Mouse (Mus musculus) myocyte (in vitro differentiated cells): ENCODE measurements around the gene Tmem233. TPM values are rescaled to one million over a fixed set of nuclear protein-coding genes. Genes with fewer than 3 reads are reported as not detected.

Experiments used
- H3K27me3 ChIP-seq: one replicate; pipeline ENCODE4 v1.6.1; 2011; ENCODE audit not compliant: control insufficient read depth, insufficient read depth, insufficient read length
- H3K36me3 ChIP-seq: one replicate; pipeline ENCODE4 v1.6.1; 2011; ENCODE audit not compliant: control insufficient read depth, insufficient read depth
- H3K4me2 ChIP-seq: one replicate; pipeline ENCODE4 v1.6.1; 2011; ENCODE audit warnings: low read depth, control low read depth
- H3K4me3 ChIP-seq: one replicate; pipeline ENCODE4 v1.5.1; 2011; ENCODE audit warnings: mild to moderate bottlenecking, control low read depth, moderate library complexity
- H3K79me2 ChIP-seq: one replicate; pipeline ENCODE4 v1.6.1; 2011; ENCODE audit not compliant: control insufficient read depth, insufficient read depth
- H3ac ChIP-seq: one replicate; pipeline ENCODE4 v1.6.1; 2011; ENCODE audit not compliant: control insufficient read depth, insufficient read length
- CEBPB ChIP-seq: IDR thresholded peaks from 2 replicates; pipeline ENCODE4 v1.6.1; 2011; ENCODE audit warnings: mild to moderate bottlenecking, moderate library complexity; ENCODE audit not compliant: poor library complexity, insufficient read depth, severe bottlenecking
- E2F4 ChIP-seq: IDR thresholded peaks from one replicate; pipeline ENCODE4 v1.6.1; 2011; ENCODE audit warnings: mild to moderate bottlenecking, control low read depth, moderate library complexity; ENCODE audit not compliant: insufficient read depth
- MAX ChIP-seq: IDR thresholded peaks from one replicate; pipeline ENCODE4 v1.6.1; 2011; ENCODE audit warnings: low read depth, mild to moderate bottlenecking, control low read depth
- MYOD1 ChIP-seq, 3 experiments: IDR thresholded peaks; one replicate each; pipeline ENCODE4 v1.6.1; 2011; ENCODE audit warnings: control low read depth in 2 of 3, low read depth in 2 of 3, mild to moderate bottlenecking in 2 of 3, moderate library complexity in 1 of 3; ENCODE audit not compliant: insufficient read length in 2 of 3, control insufficient read depth in 1 of 3
- MYOG ChIP-seq, 3 experiments: IDR thresholded peaks; one replicate each; pipeline ENCODE4 v1.6.1; 2011; ENCODE audit warnings: control low read depth in 2 of 3, low read depth in 2 of 3, mild to moderate bottlenecking in 2 of 3; ENCODE audit not compliant: insufficient read length in 2 of 3, control insufficient read depth in 1 of 3, insufficient read depth in 1 of 3
- POLR2A ChIP-seq: IDR thresholded peaks from one replicate; pipeline ENCODE4 v1.6.1; 2011; ENCODE audit warnings: low read depth, mild to moderate bottlenecking, control low read depth, moderate library complexity; ENCODE audit not compliant: insufficient read length
- POLR2AphosphoS2 ChIP-seq: IDR thresholded peaks from one replicate; pipeline ENCODE4 v1.6.1; 2011; ENCODE audit warnings: low read depth, control low read depth; ENCODE audit not compliant: insufficient read length
- REST ChIP-seq: IDR thresholded peaks from one replicate; pipeline ENCODE4 v1.6.1; 2011; ENCODE audit warnings: mild to moderate bottlenecking, control low read depth, moderate library complexity; ENCODE audit not compliant: insufficient read depth, insufficient read length
- SRF ChIP-seq: IDR thresholded peaks from one replicate; pipeline ENCODE4 v1.6.1; 2011; ENCODE audit warnings: low read depth; ENCODE audit not compliant: control insufficient read depth, insufficient read length
- TCF12 ChIP-seq: IDR thresholded peaks from one replicate; pipeline ENCODE4 v1.6.1; 2011; ENCODE audit warnings: mild to moderate bottlenecking, control low read depth; ENCODE audit not compliant: poor library complexity, insufficient read depth, severe bottlenecking
- TCF3 ChIP-seq: IDR thresholded peaks from one replicate; pipeline ENCODE4 v1.6.1; 2011; ENCODE audit warnings: low read depth, control low read depth; ENCODE audit not compliant: insufficient read length
- USF1 ChIP-seq: IDR thresholded peaks from one replicate; pipeline ENCODE4 v1.6.1; 2011; ENCODE audit warnings: low read depth, mild to moderate bottlenecking, control low read depth, moderate library complexity
- polyA plus RNA-seq: library from polyadenylated mRNA; unstranded; fragments of >200 nt; fragmentation: generic; extraction: Trizol; gene quantifications from one replicate; pipeline ENCODE4 v1.2.1, GENCODE M21; 2012; ENCODE audit warnings: missing spikeins

Gene Tmem233
- polyA plus RNA-seq, 1 experiment = 0.04 TPM

- Histone ChIP-seq H3K4me2 (no peak overlapping the region), H3K27me3 (peaks cover 25% of the 10 kb centered on the region), H3ac (no peak overlapping the region), H3K79me2 (no peaks in the 10 kb centered on the region), H3K4me3 (no peak overlapping the region), H3K36me3 (no peaks in the 10 kb centered on the region)
- TF ChIP-seq MAX (no peak), SRF (no peak), E2F4 (no peak), POLR2AphosphoS2 (no peak), TCF3 (no peak), CEBPB (no peak), TCF12 (no peak), REST (no peak), USF1 (no peak), MYOD1 (IDR thresholded peaks at IDR 0.05; ENCODE audit: control insufficient read depth in 1 of 3, insufficient read length in 2 of 3, low read depth in 2 of 3) (no peak), POLR2A (no peak), MYOG (IDR thresholded peaks at IDR 0.05; ENCODE audit: control insufficient read depth in 1 of 3, insufficient read depth in 1 of 3, insufficient read length in 2 of 3, low read depth in 2 of 3) (no peak)
Measured at GRCm38 (mm10) chr5:116045581-116045980, 37.5 kb downstream of the Tmem233 start.

- Histone ChIP-seq H3K79me2 (no peaks in the 10 kb centered on the region), H3K27me3 (peaks cover 27% of the 10 kb centered on the region), H3K4me2 (no peak overlapping the region), H3K36me3 (no peaks in the 10 kb centered on the region), H3K4me3 (no peak overlapping the region), H3ac (no peak overlapping the region)
- TF ChIP-seq REST = no peak
- TF ChIP-seq E2F4 = no peak
Measured at GRCm38 (mm10) chr5:116042241-116042640, 40.8 kb downstream of the Tmem233 start.

GRCm38 (mm10) chr5:116039706-116040105 lies 43.3 kb downstream of the Tmem233 start:
- Histone ChIP-seq H3K4me3 (no peak overlapping the region), H3K79me2 (no peaks in the 10 kb centered on the region), H3K4me2 (peak overlapping the region; percentile 34), H3K27me3 (peaks cover 15% of the 10 kb centered on the region), H3K36me3 (no peaks in the 10 kb centered on the region), H3ac (no peak overlapping the region)
- TF ChIP-seq POLR2AphosphoS2 (no peak), REST (no peak), MYOD1 (IDR thresholded peaks at IDR 0.05; ENCODE audit: control insufficient read depth in 1 of 3, insufficient read length in 2 of 3, low read depth in 2 of 3) (no peak), POLR2A (no peak), MAX (no peak), SRF (no peak), CEBPB (no peak), USF1 (no peak), TCF12 (no peak)

GRCm38 (mm10) chr5:116037731-116038130 lies 45.3 kb downstream of the Tmem233 start:
- H3ac ChIP-seq = no peak overlapping the region
- TF ChIP-seq E2F4 = no peak
- H3K79me2 ChIP-seq = no peaks in the 10 kb centered on the region
- no peaks in the 10 kb centered on the region for H3K36me3 ChIP-seq
- H3K4me2 ChIP-seq = no peak overlapping the region
- H3K4me3 ChIP-seq = no peak overlapping the region
- H3K27me3 ChIP-seq = peaks cover 14% of the 10 kb centered on the region

GRCm38 (mm10) chr5:116036465-116036864 lies 46.6 kb downstream of the Tmem233 start:
- TF ChIP-seq MYOD1 (IDR thresholded peaks at IDR 0.05; ENCODE audit: control insufficient read depth in 1 of 3, insufficient read length in 2 of 3, low read depth in 2 of 3) (peak; percentile 85 to 97 (median 96)), MAX (no peak), CEBPB (no peak), MYOG (IDR thresholded peaks at IDR 0.05; ENCODE audit: control insufficient read depth in 1 of 3, insufficient read depth in 1 of 3, insufficient read length in 2 of 3, low read depth in 2 of 3) (peak; percentile 28 to 81 (median 77)), TCF12 (peak; percentile 66), POLR2A (peak; percentile 43)
- Histone ChIP-seq H3K36me3 (no peaks in the 10 kb centered on the region), H3K4me3 (no peak overlapping the region), H3K4me2 (peak overlapping the region; percentile 75), H3ac (no peak overlapping the region), H3K79me2 (no peaks in the 10 kb centered on the region), H3K27me3 (peaks cover 5% of the 10 kb centered on the region)

GRCm38 (mm10) chr5:116031190-116031577 lies 51.9 kb downstream of the Tmem233 start:
- no peak overlapping the region for H3K4me3 ChIP-seq
- H3K36me3 ChIP-seq = no peaks in the 10 kb centered on the region
- H3K27me3 ChIP-seq = no peaks in the 10 kb centered on the region
- H3K79me2 ChIP-seq = no peaks in the 10 kb centered on the region
- no peak overlapping the region for H3ac ChIP-seq
- H3K4me2 ChIP-seq = peak overlapping the region; percentile 40
- TF ChIP-seq USF1 (no peak), MAX (no peak), TCF3 (no peak), MYOD1 (IDR thresholded peaks at IDR 0.05; ENCODE audit: control insufficient read depth in 1 of 3, insufficient read length in 2 of 3, low read depth in 2 of 3) (no peak), TCF12 (no peak), POLR2AphosphoS2 (no peak), CEBPB (no peak), E2F4 (no peak), POLR2A (no peak), SRF (no peak), REST (no peak)
